Mouse (Mus musculus) heart, embryonic 13.5 days (tissue): ENCODE results near the gene Trmt2b. TPM values are rescaled to one million over a fixed set of nuclear protein-coding genes. Genes with fewer than 3 reads are reported as not detected.
A peak's percentile ranks its signal among the peaks of the same experiment; 100 is the strongest.
"Not testable (repeated sequence)": the region's sequence is repeated elsewhere in the genome, so short reads cannot be mapped to it uniquely, and the experiment has no call there.

ENCODE experiments used
- ATAC-seq: fragments of 200-750 bp; cut with Nextera tagmentation; 2 replicates; pipeline ENCODE4 v1.8.0; 2017; ENCODE audit warnings: moderate TSS enrichment; ENCODE audit not compliant: insufficient number of reproducible peaks, low FRiP score, low TSS enrichment; ENCODE audit errors: extremely low read depth
- H3K27ac ChIP-seq: fragments of 300-500 bp; sonication (generic); replicated peaks from 2 replicates; pipeline ENCODE4 v1.5.1; 2015; ENCODE audit warnings: moderate library complexity, mild to moderate bottlenecking, inconsistent platforms
- H3K27me3 ChIP-seq: fragments of 300-500 bp; sonication (generic); replicated peaks from 2 replicates; pipeline ENCODE4 v1.6.1; 2015; ENCODE audit warnings: mild to moderate bottlenecking, inconsistent platforms
- H3K36me3 ChIP-seq: fragments of 300-500 bp; sonication (generic); 2 replicates; pipeline ENCODE4 v1.6.1; 2015; ENCODE audit warnings: mild to moderate bottlenecking, inconsistent platforms
- H3K4me1 ChIP-seq: fragments of 300-500 bp; sonication (generic); 2 replicates; pipeline ENCODE4 v1.6.1; 2015; ENCODE audit warnings: inconsistent platforms
- H3K4me2 ChIP-seq: fragments of 300-500 bp; sonication (generic); 2 replicates; pipeline ENCODE4 v1.6.1; 2015; ENCODE audit warnings: inconsistent platforms, mild to moderate bottlenecking, moderate library complexity
- H3K4me3 ChIP-seq: fragments of 300-500 bp; sonication (generic); 2 replicates; pipeline ENCODE4 v1.5.1; 2015; ENCODE audit warnings: moderate library complexity, mild to moderate bottlenecking, inconsistent platforms
- H3K9ac ChIP-seq: fragments of 300-500 bp; sonication (generic); 2 replicates; pipeline ENCODE4 v1.6.1; 2015; ENCODE audit warnings: inconsistent platforms, mild to moderate bottlenecking, moderate library complexity
- H3K9me3 ChIP-seq: fragments of 300-500 bp; sonication (generic); 2 replicates; pipeline ENCODE4 v1.6.1; 2016; ENCODE audit warnings: inconsistent platforms
- WGBS: fragments of 180-500 bp; shearing (Covaris S2); methylation state at CpG from one replicate; pipeline ENCODE4 v1.1.7; 2015; ENCODE audit warnings: mixed read lengths; 5-methylcytosine and 5-hydroxymethylcytosine counted together
- polyA plus RNA-seq: library from polyadenylated mRNA; unstranded; fragments of >200 nt; fragmentation: Nextera tagmentation; extraction: Ambion mirVana; gene quantifications from 2 replicates; pipeline ENCODE4 v1.2.1, GENCODE M21; 2015

Gene Trmt2b
- 34.2 and 36.8 TPM in 2 replicates for polyA plus RNA-seq

DNA sequence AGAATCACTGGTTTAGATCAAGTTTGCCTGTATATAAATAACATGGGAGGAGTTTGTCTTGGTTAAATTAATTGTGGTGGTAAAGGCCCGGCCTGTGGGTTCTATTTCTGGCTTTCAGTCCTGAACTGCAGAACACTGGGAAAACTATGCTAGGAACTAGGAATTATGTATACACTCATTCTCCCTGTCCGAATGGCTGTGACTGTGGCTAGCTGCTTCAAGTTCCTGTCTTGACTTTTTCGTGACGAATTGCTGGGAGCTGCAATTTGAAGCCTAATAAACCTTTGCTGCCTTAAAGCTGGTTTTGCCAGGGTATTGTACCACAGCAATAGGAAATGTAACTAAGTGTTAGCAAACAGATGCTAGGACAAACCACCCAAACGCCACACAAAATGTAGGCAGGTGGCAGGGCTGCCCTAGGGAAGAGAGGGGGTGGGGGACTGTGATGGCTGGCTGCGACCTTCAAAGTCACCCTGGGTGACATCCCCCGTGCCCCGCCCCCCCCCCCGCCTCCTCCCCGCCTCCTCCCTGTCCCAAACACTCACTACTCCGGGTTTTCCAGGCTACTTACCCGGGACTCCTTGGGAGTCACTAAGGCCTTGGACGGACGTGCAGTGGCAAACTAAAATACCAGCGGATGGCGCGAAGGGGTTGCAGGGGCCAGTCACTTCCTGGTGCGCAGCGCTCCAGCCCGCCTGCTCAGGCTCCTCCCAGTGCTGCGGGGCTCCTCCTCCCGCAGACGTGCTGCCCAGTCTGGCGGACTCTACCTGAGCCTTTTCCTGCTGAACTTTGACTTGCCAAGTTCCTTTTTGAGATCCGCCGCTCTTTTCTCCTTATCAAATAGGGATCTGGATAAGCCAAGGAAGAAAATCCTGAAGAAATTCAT, at the start of gene Trmt2b:
TSS of gene Trmt2b (minus strand) at position 710 of the 886 bp plus-strand sequence.
- peak within 1 kb of the TSS; percentile 53 for H3K4me3 ChIP-seq
- no peaks in the 10 kb centered on the region for H3K9me3 ChIP-seq
- WGBS: 6% methylated on average over 23 of the region's 26 CpGs
- no peaks in the 10 kb centered on the region for H3K36me3 ChIP-seq
- peak; percentile 70 for ATAC-seq
- H3K27ac ChIP-seq: peak within 1 kb of the TSS; percentile 91
- H3K27me3 ChIP-seq: no peaks in the 10 kb centered on the region
- H3K9ac ChIP-seq: peak within 1 kb of the TSS; percentile 74
- H3K4me1 ChIP-seq: no peaks in the 10 kb centered on the region
- peak within 1 kb of the TSS; percentile 68 for H3K4me2 ChIP-seq

DNA sequence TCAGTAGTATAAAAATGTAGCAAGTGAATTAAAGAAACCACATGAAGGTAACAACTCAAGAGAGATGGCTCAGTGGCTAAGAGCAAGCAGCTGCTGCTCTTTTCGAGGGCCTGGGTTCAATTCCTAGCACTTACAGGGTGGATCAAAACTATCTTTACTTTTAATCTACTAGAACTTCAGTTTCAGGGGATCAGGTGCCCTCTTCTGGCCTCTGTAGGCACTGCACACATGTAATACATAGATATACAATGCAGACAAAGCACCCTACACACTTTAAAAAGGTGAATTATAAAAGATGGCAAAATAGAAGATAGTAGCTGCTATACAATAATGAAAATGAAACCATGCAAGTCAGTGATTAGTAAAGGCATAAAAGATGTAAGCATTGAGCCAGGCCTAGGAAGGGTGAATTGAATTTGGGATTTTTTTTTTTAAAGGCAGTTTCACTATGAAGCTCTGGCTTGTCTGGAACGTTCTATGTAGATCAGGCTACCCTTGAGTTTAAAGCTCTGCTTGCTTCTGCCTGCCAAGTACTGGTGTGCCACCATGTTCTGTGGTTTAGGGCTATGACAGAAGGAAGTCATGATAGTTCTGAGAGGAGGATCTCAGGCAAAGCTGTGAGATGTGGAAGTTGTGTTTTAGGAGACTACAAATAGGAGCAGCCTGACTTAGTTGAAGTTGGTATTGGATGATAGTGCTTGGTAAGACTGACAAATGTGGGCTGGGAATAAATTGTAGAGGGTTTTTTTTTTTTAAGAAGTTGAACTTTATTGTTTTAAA, 42.6 kb upstream of the Trmt2b start:
- WGBS: 73% methylated on average over 2 of the region's 2 CpGs
- no peak overlapping the region for H3K4me2 ChIP-seq
- ATAC-seq: no peak

DNA sequence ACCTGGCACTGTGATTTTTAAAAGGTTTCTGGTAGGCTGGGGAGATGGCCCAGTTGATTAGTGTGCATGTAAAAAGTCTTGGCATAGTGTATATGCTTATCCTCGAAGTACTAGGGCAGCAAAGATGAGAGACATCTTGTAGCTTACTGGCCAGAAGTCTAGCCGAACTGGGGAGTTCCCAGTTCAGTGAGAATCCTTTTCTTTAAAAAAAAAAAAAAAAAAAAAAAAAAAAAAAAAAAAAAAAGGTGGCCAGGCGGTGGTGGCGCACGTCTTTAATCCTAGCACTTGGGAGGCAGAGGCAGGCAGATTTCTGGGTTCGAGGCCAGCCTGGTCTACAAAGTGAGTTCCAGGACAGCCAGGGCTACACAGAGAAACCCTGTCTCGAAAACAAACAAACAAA, 34.4 kb upstream of the Trmt2b start:
- WGBS: 90% methylated on average over 7 of the region's 7 CpGs
- H3K27me3 ChIP-seq, H3K9me3 ChIP-seq, ATAC-seq, H3K4me3 ChIP-seq, H3K27ac ChIP-seq, H3K9ac ChIP-seq, H3K4me1 ChIP-seq, H3K36me3 ChIP-seq, H3K4me2 ChIP-seq: not testable (repeated sequence)

More for the DNA sequence above, 42.6 kb upstream of the Trmt2b start:
- no peak overlapping the region for H3K9ac ChIP-seq
- H3K4me3 ChIP-seq: no peak overlapping the region
- H3K27me3 ChIP-seq: no peaks in the 10 kb centered on the region
- peaks cover 43% of the 10 kb centered on the region for H3K36me3 ChIP-seq
- 0 out of 2 replicates have a peak, but pooled peaks cover 4% of the 10 kb centered on the region for H3K9me3 ChIP-seq
- no peaks in the 10 kb centered on the region for H3K4me1 ChIP-seq
- no peak overlapping the region for H3K27ac ChIP-seq

DNA sequence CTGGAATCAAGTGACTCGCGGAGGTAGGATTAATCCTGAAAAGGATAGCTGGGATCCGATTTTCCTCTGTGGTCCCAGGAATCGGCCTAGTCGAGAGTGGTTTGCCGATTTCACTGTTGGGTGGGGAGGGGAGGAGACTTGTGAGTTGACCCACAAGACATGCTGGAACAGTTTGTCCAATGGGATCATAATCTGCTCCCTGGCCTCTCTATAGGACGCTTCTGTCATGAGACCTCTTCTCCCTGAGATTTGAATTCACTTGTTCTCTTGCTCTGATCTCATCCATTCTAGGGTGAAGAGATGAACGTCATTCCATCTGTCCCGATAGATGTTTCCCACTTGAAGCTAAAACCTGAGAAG, 31.5 kb upstream of the Trmt2b start:
- Histone ChIP-seq H3K27me3 (no peaks in the 10 kb centered on the region), H3K36me3 (peaks cover under 1% of the 10 kb centered on the region; the same call in 1 of the 2 replicates), H3K4me1 (no peaks in the 10 kb centered on the region), H3K4me3 (peak overlapping the region; percentile 57), H3K27ac (0 out of 2 replicates have a peak overlapping the region, but pooled peaks have one; percentile 36), H3K9me3 (no peaks in the 10 kb centered on the region), H3K4me2 (peak overlapping the region; percentile 65), H3K9ac (peak overlapping the region; percentile 78)
- WGBS: 13% methylated on average over 9 of the region's 9 CpGs
- ATAC-seq: no peak

DNA sequence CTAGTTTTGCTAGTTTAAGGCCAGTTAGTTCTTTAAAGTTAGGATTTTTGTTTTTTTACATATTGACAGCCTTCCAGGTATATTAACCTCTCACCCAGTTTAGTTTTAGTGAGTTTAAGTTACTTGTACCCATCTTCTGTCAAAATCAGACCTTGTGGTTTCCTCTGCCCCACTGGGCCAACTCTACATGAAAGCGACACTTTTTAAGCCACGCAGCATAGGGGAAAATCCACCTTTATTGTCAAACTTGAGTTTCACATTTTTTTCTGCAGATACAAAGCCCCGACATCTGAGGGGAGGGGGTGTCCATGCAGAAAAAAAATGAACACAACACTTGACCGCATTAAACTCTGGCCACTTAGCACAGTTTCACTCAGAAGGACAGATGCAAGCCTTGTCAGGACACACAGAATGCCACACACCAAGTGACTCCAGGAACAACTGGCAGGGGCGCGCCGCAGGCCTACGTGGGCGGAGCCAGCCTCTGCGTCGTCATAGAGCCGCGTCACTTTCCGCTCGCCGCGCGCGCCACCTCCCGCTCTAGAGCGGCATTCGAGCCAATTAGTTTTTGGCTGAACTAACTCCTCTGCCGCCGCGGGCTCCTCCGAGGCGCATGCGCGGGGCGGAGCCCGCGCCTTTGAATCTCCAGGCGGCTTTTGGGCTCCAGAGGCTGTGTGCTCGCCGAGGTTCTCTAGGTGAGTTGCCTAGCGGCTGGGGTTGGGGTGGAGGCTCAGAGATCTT, 30.9 kb upstream of the Trmt2b start, which contains the start of gene Cenpi:
TSS of gene Cenpi (plus strand) at position 551 of the 741 bp plus-strand sequence.
- H3K4me1 ChIP-seq: no peaks in the 10 kb centered on the region
- H3K27me3 ChIP-seq: no peaks in the 10 kb centered on the region
- peak within 1 kb of the TSS; percentile 78 for H3K9ac ChIP-seq
- H3K9me3 ChIP-seq: no peaks in the 10 kb centered on the region
- peak within 1 kb of the TSS; percentile 57 for H3K4me3 ChIP-seq
- no peaks in the 10 kb centered on the region; the same call in 1 of the 2 replicates for H3K36me3 ChIP-seq
- peak within 1 kb of the TSS; percentile 65 for H3K4me2 ChIP-seq
- WGBS: 10% methylated on average over 35 of the region's 36 CpGs
- ATAC-seq: peak; percentile 94
- H3K27ac ChIP-seq: peak within 1 kb of the TSS; percentile 62

DNA sequence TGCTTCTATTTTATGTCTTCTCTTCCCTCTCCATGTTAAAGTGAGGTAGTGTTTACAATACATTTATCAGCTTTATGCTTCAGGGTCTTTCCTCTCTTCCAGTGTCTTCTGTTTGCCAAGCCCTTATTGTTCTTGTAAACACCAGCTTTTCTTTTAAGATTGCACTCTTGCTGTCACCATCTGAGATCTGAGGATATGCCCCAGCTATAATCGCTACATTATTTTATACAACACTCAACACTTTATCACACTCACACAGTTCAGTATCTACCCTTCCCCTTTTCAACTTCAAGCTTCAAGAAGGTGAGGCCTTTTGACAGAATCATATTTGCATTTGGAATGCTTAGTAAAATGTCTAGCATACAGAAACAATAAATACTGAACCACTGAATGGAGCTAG, 26.5 kb upstream of the Trmt2b start:
- H3K36me3 ChIP-seq: no peaks in the 10 kb centered on the region
- no peak for ATAC-seq
- WGBS: 81% methylated on average over 1 of the region's 1 CpGs
- H3K9me3 ChIP-seq: no peaks in the 10 kb centered on the region
- no peak overlapping the region for H3K9ac ChIP-seq
- no peak overlapping the region for H3K27ac ChIP-seq
- no peak overlapping the region for H3K4me2 ChIP-seq
- no peaks in the 10 kb centered on the region for H3K4me1 ChIP-seq
- 0 out of 2 replicates have a peak, but pooled peaks cover 7% of the 10 kb centered on the region for H3K27me3 ChIP-seq
- H3K4me3 ChIP-seq: no peak overlapping the region

DNA sequence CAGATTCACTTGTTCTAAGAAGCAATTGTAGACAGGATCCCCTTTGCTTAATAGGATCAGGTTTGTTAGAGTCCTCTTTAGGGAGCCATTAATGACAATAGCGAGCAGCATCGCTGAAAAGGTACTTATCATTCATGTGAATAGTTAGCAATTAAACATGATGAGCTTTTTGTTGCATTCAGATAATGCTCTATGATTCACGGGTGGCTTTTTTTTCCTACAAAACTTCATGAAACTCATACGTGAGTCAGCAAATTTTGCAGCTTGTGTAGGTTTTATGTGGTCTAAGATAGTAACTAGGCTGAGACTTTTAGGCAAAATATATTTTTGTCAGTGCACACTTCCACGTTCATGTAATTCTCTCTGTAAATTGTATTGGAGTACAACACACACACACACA, 23.4 kb upstream of the Trmt2b start:
- Histone ChIP-seq H3K4me3 (no peak overlapping the region), H3K27ac (no peak overlapping the region), H3K9ac (no peak overlapping the region), H3K36me3 (no peaks in the 10 kb centered on the region), H3K4me1 (peaks cover 4% of the 10 kb centered on the region; the same call in 1 of the 2 replicates), H3K9me3 (no peaks in the 10 kb centered on the region), H3K27me3 (0 out of 2 replicates have a peak, but pooled peaks cover 13% of the 10 kb centered on the region), H3K4me2 (no peak overlapping the region)
- ATAC-seq: no peak
- WGBS: 61% methylated on average over 5 of the region's 5 CpGs

DNA sequence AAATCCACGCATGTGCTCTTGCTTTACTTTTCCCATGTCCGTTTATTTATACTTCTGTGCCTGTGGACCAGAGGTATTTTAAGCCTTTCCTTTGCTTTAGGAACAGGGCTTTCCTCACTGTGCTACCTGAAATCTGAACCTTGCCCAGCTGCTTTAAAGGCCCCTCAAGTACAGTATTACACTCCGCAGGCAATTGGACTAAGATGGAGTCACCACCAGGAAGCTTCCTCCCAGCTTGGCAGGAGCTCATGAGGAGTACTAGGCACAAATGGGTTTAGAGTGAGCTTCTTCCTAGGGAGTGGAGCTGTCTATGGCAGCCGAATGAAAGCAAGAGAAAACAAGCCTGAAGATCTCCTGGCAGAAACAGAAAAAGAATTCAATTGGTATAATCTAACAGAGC, 20.4 kb upstream of the Trmt2b start:
- Histone ChIP-seq H3K4me2 (peak overlapping the region; percentile 76), H3K27me3 (peaks cover 30% of the 10 kb centered on the region), H3K9me3 (no peaks in the 10 kb centered on the region), H3K36me3 (no peaks in the 10 kb centered on the region), H3K9ac (no peak overlapping the region), H3K27ac (no peak overlapping the region), H3K4me3 (peak overlapping the region; percentile 54; the same call in 1 of the 2 replicates), H3K4me1 (peaks cover 4% of the 10 kb centered on the region; the same call in 1 of the 2 replicates)
- ATAC-seq: no peak
- WGBS: 39% methylated on average over 4 of the region's 4 CpGs

DNA sequence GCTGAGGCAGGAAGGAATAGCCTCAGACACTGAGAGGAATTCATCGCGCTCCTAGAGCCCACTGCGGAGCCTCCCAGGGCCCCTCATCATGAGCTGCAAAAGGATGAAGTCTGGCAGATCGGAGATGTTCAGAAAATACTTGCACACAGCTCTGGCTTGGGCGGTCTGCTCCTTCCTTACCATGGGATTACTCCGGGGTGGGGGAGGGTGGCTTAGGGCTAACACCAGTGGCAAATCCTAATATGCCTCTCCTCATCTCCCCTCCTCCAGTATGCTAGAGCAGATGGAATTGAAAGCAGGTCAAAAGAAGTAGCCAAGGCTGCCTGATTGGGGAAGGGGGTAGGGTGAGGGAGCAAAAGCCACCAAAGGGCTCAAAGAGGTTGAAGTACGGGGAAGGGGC, 20.0 kb upstream of the Trmt2b start:
- peak overlapping the region; percentile 54 for H3K4me3 ChIP-seq
- H3K4me1 ChIP-seq: peaks cover 4% of the 10 kb centered on the region; the same call in 1 of the 2 replicates
- H3K9ac ChIP-seq: peak overlapping the region; percentile 19; the same call in 1 of the 2 replicates
- no peaks in the 10 kb centered on the region for H3K9me3 ChIP-seq
- peaks cover 33% of the 10 kb centered on the region for H3K27me3 ChIP-seq
- H3K4me2 ChIP-seq: peak overlapping the region; percentile 76
- ATAC-seq: no peak
- no peaks in the 10 kb centered on the region for H3K36me3 ChIP-seq
- 18% methylated on average over 7 of the region's 7 CpGs for WGBS
- no peak overlapping the region for H3K27ac ChIP-seq

DNA sequence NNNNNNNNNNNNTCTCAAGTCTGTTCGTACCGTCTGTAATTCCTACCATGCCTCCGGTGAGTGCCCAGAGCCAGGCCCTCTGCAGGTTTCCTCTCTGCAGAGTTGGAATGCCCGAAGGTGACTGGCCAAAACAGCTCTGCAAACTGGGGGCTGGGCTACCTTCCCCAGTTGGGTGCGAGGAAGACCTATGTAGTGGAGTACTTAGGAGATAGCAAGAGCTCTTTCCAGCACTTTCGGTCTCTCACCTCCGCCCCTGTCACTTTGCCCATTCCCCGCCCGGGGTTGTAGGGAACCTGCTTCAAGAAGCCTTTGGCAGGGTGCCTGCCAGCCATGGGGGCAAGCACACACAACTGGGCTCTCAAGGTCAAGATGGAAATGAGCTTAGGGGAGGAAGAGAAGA, 19.5 kb upstream of the Trmt2b start:
- Histone ChIP-seq H3K36me3 (no peaks in the 10 kb centered on the region), H3K27me3 (peaks cover 35% of the 10 kb centered on the region), H3K4me1 (peaks cover 4% of the 10 kb centered on the region; the same call in 1 of the 2 replicates), H3K27ac (no peak overlapping the region), H3K9me3 (no peaks in the 10 kb centered on the region), H3K9ac (peak overlapping the region; percentile 74; the same call in 1 of the 2 replicates), H3K4me2 (peak overlapping the region; percentile 76), H3K4me3 (peak overlapping the region; percentile 54)
- no peak for ATAC-seq
- WGBS: 30% methylated on average over 9 of the region's 9 CpGs
